Mouse (Mus musculus): Measurements from ENCODE around the gene Vmn1r111. TPM values are rescaled to one million over a fixed set of nuclear protein-coding genes. Genes with fewer than 3 reads are reported as not detected.

The Vmn1r111 gene
- polyA plus RNA-seq (2017; shearing (Covaris generic)), result not detected

DNA sequence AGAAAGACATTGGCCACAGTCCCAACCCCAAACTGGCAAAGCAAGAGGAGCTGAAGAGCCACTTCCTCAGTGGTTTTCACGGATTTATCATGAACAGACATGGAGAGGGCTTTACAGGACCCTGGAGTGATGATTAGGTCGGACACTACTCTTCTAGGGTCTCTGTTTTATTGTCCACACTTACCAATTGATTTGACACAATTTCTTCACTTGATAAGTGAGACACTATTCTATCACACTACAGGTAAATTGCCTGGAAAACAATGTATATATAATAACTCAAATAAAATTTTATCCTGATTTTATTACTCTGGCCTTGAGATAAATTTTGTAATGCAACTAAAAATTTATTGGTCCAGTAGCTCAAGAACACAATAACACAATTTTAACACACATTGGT, at the start of gene Vmn1r111:
Gene Vmn1r111 (minus strand): TSS at position 101 of the 400 bp plus-strand sequence.

DNA sequence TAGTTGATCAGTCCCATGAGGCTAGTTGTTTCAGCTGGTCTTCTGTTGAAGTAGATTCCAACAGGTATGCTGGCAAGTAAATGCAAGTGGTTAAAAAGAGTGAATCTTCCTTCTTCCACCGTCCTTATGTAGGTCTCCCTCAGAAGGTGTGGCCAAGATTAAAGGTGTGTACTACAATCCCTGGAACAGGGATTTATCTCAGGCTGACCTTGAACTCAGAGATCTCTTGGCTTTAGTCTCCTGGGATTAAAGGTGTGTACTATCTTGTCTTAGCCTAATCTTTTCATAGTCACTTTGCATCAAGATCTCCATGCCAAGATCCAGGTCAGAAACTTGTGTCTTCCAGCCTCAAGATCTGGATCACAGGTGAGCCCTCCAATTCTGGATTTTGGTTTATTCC, 27.5 kb upstream of the Vmn1r111 start, which contains the start of gene Gm10668:
Gene Gm10668 (minus strand): TSS at position 101 of the 400 bp plus-strand sequence.

DNA sequence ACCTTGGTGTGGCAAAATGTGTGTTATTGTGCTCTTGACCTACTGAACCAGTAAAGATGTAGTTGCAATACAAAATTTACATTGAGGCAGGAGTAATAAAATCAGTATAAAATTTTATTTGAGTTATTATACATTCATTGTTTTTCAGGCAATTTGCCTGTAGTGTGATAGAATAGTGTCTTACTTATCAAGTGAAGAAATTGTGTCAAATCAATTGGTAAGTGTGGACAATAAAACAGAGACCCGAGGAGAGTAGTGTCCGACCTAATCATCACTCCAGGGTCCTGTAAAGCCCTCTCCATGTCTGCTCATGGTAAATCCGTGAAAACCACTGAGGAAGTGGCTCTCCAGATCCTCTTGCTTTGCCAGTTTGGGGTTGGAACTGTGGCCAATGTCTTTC, 34.4 kb downstream of the Vmn1r111 start, which contains the start of gene Vmn1r107:
Gene Vmn1r107 (plus strand): TSS at position 301 of the 400 bp plus-strand sequence.

Other genes starting within 250 kb of the Vmn1r111 start
- not detected for gene Gm10670, start 228.3 kb downstream of the Vmn1r111 start, polyA plus RNA-seq (2017; shearing (Covaris generic))
- gene Vmn1r103, start 192.7 kb downstream of the Vmn1r111 start, polyA plus RNA-seq (2017; shearing (Covaris generic)), result not detected
- gene Vmn1r104, start 169.4 kb downstream of the Vmn1r111 start, polyA plus RNA-seq (2017; shearing (Covaris generic)), result not detected
- not detected for gene Gm5726, start 157.5 kb downstream of the Vmn1r111 start, polyA plus RNA-seq (2017; shearing (Covaris generic))
- not detected for gene Gm4141, start 127.0 kb downstream of the Vmn1r111 start, polyA plus RNA-seq (2017; shearing (Covaris generic))
- not detected for gene Gm4513, start 104.2 kb downstream of the Vmn1r111 start, polyA plus RNA-seq (2017; shearing (Covaris generic))
- gene Vmn1r107, start 34.3 kb downstream of the Vmn1r111 start, polyA plus RNA-seq (2017; shearing (Covaris generic)), result not detected
- not detected for gene Gm10668, start 27.4 kb upstream of the Vmn1r111 start, polyA plus RNA-seq (2017; shearing (Covaris generic))
- gene Vmn1r112, start 68.0 kb upstream of the Vmn1r111 start, polyA plus RNA-seq (2017; shearing (Covaris generic)), result not detected
- gene Vmn1r113, start 84.1 kb upstream of the Vmn1r111 start, polyA plus RNA-seq (2017; shearing (Covaris generic)), result not detected
- gene Vmn1r114, start 109.0 kb upstream of the Vmn1r111 start, polyA plus RNA-seq (2017; shearing (Covaris generic)), result not detected
- gene Vmn1r115, start 141.8 kb upstream of the Vmn1r111 start, polyA plus RNA-seq (2017; shearing (Covaris generic)), result not detected
- gene Vmn1r116, start 169.0 kb upstream of the Vmn1r111 start, polyA plus RNA-seq (2017; shearing (Covaris generic)), result not detected
- gene Vmn1r117, start 180.9 kb upstream of the Vmn1r111 start, polyA plus RNA-seq (2017; shearing (Covaris generic)), result not detected
- not detected for gene Vmn1r118, start 209.1 kb upstream of the Vmn1r111 start, polyA plus RNA-seq (2017; shearing (Covaris generic))